Mouse (Mus musculus): Measurements from ENCODE around the gene Nme6.

The Nme6 gene

GRCm38 (mm10) chr9:109874797-109875691 is 42.5 kb downstream of the Nme6 start, which contains the start of gene Cdc25a:
TSS of gene Cdc25a (plus strand) at chr9:109875579.
- DNase-seq = peak; percentile 99

- peak in 1 of 2 experiments; percentile 36 for DNase-seq
These were observed 43.4 kb downstream of the Nme6 start for GRCm38 (mm10) chr9:109875695-109876601.

GRCm38 (mm10) chr9:109876756-109877155 is 44.2 kb downstream of the Nme6 start:
- peak; percentile 37 to 45 for DNase-seq

GRCm38 (mm10) chr9:109877666-109878065 is 45.1 kb downstream of the Nme6 start:
- DNase-seq = no peak

- no peak for DNase-seq
These were observed 46.8 kb downstream of the Nme6 start for GRCm38 (mm10) chr9:109879305-109879704.

- DNase-seq = no peak
These were observed 53.7 kb downstream of the Nme6 start for GRCm38 (mm10) chr9:109886259-109886658.

GRCm38 (mm10) chr9:109887321-109887720 is 54.8 kb downstream of the Nme6 start:
- DNase-seq = peak; percentile 57 to 61

GRCm38 (mm10) chr9:109891501-109891900 is 59.0 kb downstream of the Nme6 start:
- no peak for DNase-seq

All from kidney, adult 8-10 months (tissue).